Mouse (Mus musculus) heart, embryonic 13.5 days (tissue): ENCODE results near the gene Sh3gl1. TPM values are rescaled to one million over a fixed set of nuclear protein-coding genes. Genes with fewer than 3 reads are reported as not detected.
"Not testable (repeated sequence)": the region's sequence is repeated elsewhere in the genome, so short reads cannot be mapped to it uniquely, and the experiment has no call there.

Experiments
- ATAC-seq: fragments of 200-750 bp; cut with Nextera tagmentation; 2 replicates; pipeline ENCODE4 v1.8.0; 2017; ENCODE audit warnings: moderate TSS enrichment; ENCODE audit not compliant: insufficient number of reproducible peaks, low FRiP score, low TSS enrichment; ENCODE audit errors: extremely low read depth
- H3K27ac ChIP-seq: fragments of 300-500 bp; sonication (generic); replicated peaks from 2 replicates; pipeline ENCODE4 v1.5.1; 2015; ENCODE audit warnings: moderate library complexity, mild to moderate bottlenecking, inconsistent platforms
- H3K27me3 ChIP-seq: fragments of 300-500 bp; sonication (generic); replicated peaks from 2 replicates; pipeline ENCODE4 v1.6.1; 2015; ENCODE audit warnings: mild to moderate bottlenecking, inconsistent platforms
- H3K36me3 ChIP-seq: fragments of 300-500 bp; sonication (generic); 2 replicates; pipeline ENCODE4 v1.6.1; 2015; ENCODE audit warnings: mild to moderate bottlenecking, inconsistent platforms
- H3K4me1 ChIP-seq: fragments of 300-500 bp; sonication (generic); 2 replicates; pipeline ENCODE4 v1.6.1; 2015; ENCODE audit warnings: inconsistent platforms
- H3K4me2 ChIP-seq: fragments of 300-500 bp; sonication (generic); 2 replicates; pipeline ENCODE4 v1.6.1; 2015; ENCODE audit warnings: inconsistent platforms, mild to moderate bottlenecking, moderate library complexity
- H3K4me3 ChIP-seq: fragments of 300-500 bp; sonication (generic); 2 replicates; pipeline ENCODE4 v1.5.1; 2015; ENCODE audit warnings: moderate library complexity, mild to moderate bottlenecking, inconsistent platforms
- H3K9ac ChIP-seq: fragments of 300-500 bp; sonication (generic); 2 replicates; pipeline ENCODE4 v1.6.1; 2015; ENCODE audit warnings: inconsistent platforms, mild to moderate bottlenecking, moderate library complexity
- H3K9me3 ChIP-seq: fragments of 300-500 bp; sonication (generic); 2 replicates; pipeline ENCODE4 v1.6.1; 2016; ENCODE audit warnings: inconsistent platforms
- WGBS: fragments of 180-500 bp; shearing (Covaris S2); methylation state at CpG from one replicate; pipeline ENCODE4 v1.1.7; 2015; ENCODE audit warnings: mixed read lengths; 5-methylcytosine and 5-hydroxymethylcytosine counted together
- polyA plus RNA-seq: library from polyadenylated mRNA; unstranded; fragments of >200 nt; fragmentation: Nextera tagmentation; extraction: Ambion mirVana; gene quantifications from 2 replicates; pipeline ENCODE4 v1.2.1, GENCODE M21; 2015

Sh3gl1 gene
- polyA plus RNA-seq = 85.0 and 87.6 TPM in 2 replicates

DNA sequence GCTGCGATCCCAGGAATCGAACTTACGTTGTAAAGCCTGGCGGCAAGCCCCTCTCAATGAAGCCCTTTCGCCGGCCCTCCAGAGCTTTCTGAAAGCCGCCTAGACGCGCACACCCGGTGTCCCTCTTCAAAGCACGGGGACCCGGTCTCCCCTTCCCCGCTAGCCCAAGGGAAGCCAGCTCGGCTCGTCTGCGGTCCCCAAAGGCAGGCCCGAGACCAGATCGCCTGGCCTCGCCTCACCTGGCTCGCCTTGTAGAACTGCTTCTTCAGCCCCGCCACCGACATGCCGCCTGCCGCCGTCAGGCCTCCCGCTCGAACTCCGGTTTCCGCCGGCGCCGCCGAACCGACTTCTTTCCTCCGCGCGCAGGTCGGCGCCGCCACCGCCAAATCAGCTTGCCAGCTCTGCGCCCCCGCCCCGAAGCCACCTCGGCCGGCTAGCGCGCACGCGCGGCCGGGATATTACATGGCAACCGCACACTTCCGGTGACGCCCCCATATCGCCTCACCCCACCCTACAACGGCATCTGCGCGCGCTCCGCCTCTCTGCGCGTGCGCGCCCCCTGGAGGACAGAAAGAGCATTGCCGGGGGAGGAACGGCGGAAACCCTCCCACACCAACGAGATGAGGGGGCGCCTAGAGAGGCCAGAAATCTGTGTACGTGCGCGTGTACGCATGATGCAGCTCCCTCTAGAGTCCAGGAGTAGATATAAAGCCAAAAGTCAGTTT, at the start of gene Sh3gl1:
Gene Sh3gl1, minus strand, starts transcription at position 460 of the 725 bp plus-strand sequence.
- peaks cover 23% of the 10 kb centered on the region for H3K36me3 ChIP-seq
- H3K27me3 ChIP-seq = no peaks in the 10 kb centered on the region
- H3K9ac ChIP-seq = peak within 1 kb of the TSS; percentile 95
- H3K4me1 ChIP-seq = peaks cover 53% of the 10 kb centered on the region
- under 1% methylated on average over 73 of the region's 74 CpGs for WGBS
- H3K9me3 ChIP-seq = no peaks in the 10 kb centered on the region
- ATAC-seq = peak; percentile 90
- peak within 1 kb of the TSS; percentile 86 for H3K27ac ChIP-seq
- H3K4me3 ChIP-seq = peak within 1 kb of the TSS; percentile 76
- peak within 1 kb of the TSS; percentile 82 for H3K4me2 ChIP-seq

DNA sequence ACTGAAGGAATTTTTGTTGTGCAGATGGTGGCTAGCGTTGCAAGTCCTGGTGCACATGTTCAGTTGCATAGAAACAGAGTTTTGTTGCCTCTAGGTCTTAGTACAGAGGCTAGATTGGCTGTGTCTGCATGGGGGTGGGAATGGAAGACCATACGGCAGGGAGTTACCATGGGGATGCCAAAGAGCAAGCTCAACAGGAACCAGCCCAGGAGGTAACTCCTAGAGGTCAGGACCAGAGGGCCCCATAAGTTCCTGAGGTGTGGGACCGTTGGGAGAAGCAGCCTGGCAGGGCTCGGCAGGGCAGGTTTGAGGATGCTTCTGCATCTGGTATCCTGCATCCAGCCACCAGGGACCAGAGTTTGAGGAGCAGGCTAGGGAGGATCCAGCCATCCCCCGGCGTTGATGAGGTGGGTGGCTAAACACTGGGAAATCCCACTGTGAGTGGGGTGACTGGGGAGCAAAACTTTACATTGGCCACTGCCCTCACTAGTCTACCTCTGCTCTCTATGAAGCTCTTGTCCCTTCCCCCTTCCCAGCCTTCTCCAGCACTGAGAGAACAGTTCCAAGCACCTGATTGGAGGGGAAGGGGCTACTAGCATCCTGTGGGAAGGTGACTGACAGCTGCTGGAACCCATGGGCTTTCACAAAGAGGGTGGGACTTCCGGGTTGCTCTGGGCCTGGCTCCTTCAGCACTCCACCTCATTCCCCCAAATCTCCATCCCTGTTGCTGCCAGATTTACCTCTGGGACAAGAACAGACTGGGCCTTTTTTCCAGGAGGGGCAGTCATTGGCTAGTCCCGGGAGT, 44.5 kb upstream of the Sh3gl1 start:
- Histone ChIP-seq H3K27me3 (no peaks in the 10 kb centered on the region), H3K27ac (peak overlapping the region; percentile 70; the same call in 1 of the 2 replicates), H3K36me3 (peaks cover 38% of the 10 kb centered on the region), H3K9me3 (no peaks in the 10 kb centered on the region), H3K4me2 (peak overlapping the region; percentile 100), H3K4me3 (peak overlapping the region; percentile 84), H3K4me1 (peaks cover 29% of the 10 kb centered on the region), H3K9ac (peak overlapping the region; percentile 94)
- ATAC-seq = no peak
- WGBS = 6% methylated on average over 8 of the region's 8 CpGs

DNA sequence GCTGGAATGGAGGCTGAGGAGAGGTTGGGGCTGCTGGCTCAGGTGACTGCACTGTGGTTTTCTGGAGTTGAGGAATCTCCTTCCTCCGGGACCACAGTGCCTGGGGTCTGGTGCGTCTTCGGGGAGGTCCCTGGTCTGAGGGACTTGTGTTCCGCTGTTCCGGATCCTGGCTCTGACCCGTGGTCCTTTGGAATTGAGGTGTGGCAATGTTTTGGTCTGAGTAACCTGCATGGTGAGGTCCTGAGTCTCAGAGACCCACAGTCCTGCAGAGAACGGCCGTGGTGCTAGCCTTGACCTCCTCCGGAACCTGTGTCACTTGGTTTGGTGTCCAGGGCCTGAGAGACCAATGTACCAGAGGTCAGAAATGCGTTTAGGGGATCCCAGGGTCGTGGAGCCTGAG, 43.5 kb upstream of the Sh3gl1 start:
- Histone ChIP-seq H3K4me1 (peaks cover 36% of the 10 kb centered on the region), H3K4me2 (peak overlapping the region; percentile 100), H3K36me3 (peaks cover 27% of the 10 kb centered on the region), H3K27ac (peak overlapping the region; percentile 70), H3K27me3 (no peaks in the 10 kb centered on the region), H3K9ac (peak overlapping the region; percentile 94), H3K9me3 (no peaks in the 10 kb centered on the region), H3K4me3 (peak overlapping the region; percentile 84)
- WGBS = 3% methylated on average over 11 of the region's 11 CpGs
- no peak for ATAC-seq

DNA sequence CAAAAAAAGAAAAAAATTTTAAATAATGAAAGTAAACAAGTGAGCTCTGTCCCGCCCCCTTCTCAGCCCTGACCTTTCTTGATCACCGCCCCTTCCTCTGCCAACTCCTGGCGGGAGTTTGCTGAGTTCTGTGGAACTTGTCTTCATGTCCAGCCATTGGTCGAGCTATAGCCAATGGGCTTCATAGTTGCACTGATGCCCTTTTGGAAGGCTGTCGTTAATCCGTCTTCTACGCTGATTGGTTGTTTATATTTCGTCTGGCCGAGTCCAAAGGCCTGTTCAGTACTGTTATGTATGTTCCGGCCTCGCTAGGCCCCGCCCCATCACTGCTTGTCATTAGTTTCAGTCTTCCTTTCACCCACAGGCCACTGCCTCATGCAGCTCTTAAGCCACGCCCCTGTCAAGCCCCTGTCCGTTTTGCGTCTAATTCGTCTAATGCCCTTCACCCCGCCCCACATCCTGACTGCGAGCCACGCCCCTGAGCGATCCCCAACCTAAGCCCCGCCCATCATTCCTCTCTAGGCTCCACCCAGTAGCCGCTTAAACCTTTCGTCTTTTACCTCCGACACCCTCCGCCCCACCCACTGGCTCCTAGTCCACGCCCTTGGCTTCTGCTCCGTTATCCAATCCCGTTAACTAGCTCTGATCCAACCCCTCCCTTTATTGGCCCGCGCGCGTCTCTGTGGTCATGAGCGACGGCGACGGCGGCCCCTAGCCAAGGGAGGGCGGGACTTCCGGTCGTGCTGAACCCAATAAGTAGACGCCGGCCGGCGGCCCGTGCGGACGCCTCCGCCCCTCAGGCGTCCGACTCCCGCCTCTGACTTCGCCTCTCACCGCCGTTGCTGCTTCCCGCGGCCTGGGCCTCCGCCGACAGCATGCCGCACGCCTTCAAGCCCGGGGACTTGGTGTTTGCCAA, 42.7 kb upstream of the Sh3gl1 start, which contains the start of gene Hdgfl2:
Gene Hdgfl2, plus strand, starts transcription at position 755 of the 916 bp plus-strand sequence.
- Histone ChIP-seq H3K4me1 (peaks cover 39% of the 10 kb centered on the region), H3K9me3 (no peaks in the 10 kb centered on the region), H3K27me3 (no peaks in the 10 kb centered on the region), H3K4me2 (peak within 1 kb of the TSS; percentile 100), H3K9ac (peak within 1 kb of the TSS; percentile 94), H3K27ac (peak within 1 kb of the TSS; percentile 77), H3K4me3 (peak within 1 kb of the TSS; percentile 84), H3K36me3 (peaks cover 22% of the 10 kb centered on the region)
- ATAC-seq = peak; percentile 88
- under 1% methylated on average over 61 of the region's 61 CpGs for WGBS

- not testable (repeated sequence) for H3K9me3 ChIP-seq, ATAC-seq, H3K27me3 ChIP-seq
- Histone ChIP-seq H3K27ac (peak overlapping the region; percentile 77), H3K36me3 (peaks cover 18% of the 10 kb centered on the region), H3K4me1 (peaks cover 46% of the 10 kb centered on the region), H3K4me3 (peak overlapping the region; percentile 84), H3K4me2 (peak overlapping the region; percentile 66), H3K9ac (peak overlapping the region; percentile 50)
- 58% methylated on average over 9 of the region's 9 CpGs for WGBS
These were observed 41.9 kb upstream of the Sh3gl1 start for GRCm38 (mm10) chr17:56078361-56078760.

DNA sequence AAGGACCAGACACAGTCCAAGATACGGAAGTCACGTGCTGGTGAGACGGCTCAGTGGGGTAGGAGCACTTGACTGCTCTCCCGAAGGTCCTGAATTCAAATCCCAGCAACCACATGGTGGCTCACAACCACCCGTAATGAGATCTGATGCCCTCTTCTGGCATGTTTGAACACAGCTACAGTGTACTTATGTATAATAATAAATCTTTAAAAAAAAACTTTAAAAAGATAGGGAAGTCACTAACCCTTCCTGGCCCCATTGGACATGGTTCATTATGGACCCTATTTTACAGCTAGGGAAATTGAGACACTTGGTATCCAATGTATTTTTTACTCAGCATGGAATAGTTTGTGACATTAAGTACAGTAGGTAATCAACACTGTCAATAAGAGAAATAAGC, 41.1 kb upstream of the Sh3gl1 start:
- Histone ChIP-seq H3K9me3 (no peaks in the 10 kb centered on the region), H3K27me3 (no peaks in the 10 kb centered on the region), H3K9ac (no peak overlapping the region), H3K4me3 (no peak overlapping the region), H3K36me3 (peaks cover 18% of the 10 kb centered on the region), H3K4me2 (no peak overlapping the region), H3K4me1 (peaks cover 50% of the 10 kb centered on the region), H3K27ac (no peak overlapping the region)
- WGBS = 85% methylated on average over 5 of the region's 5 CpGs
- no peak for ATAC-seq

DNA sequence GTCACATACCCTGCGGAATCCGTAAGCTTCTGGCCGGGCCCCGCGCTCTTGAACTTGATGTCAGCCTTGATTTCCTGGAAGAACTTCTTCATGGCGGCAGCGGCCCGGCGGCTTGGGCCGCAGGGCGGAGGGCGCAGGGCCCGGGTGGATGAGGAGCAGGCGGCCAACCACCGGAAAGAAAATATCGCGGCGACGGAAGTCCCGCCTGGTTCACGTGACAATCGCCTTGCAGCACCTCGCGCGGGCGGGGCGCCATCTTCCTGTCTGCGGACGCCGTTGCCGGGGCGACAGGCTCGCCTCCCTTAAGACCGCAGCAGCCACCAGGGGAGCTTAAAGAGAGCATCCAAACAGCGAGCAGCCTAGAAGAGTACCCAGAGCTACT, 38.4 kb upstream of the Sh3gl1 start, which contains the start of gene Ubxn6:
Gene Ubxn6, minus strand, starts transcription at position 202 of the 382 bp plus-strand sequence.
- peak within 1 kb of the TSS; percentile 73 for H3K4me3 ChIP-seq
- peak; percentile 20 for ATAC-seq
- H3K4me2 ChIP-seq = peak within 1 kb of the TSS; percentile 79
- H3K27me3 ChIP-seq = no peaks in the 10 kb centered on the region
- peaks cover 24% of the 10 kb centered on the region for H3K4me1 ChIP-seq
- under 1% methylated on average over 35 of the region's 35 CpGs for WGBS
- H3K27ac ChIP-seq = peak within 1 kb of the TSS; percentile 97
- peak within 1 kb of the TSS; percentile 92 for H3K9ac ChIP-seq
- peaks cover 38% of the 10 kb centered on the region for H3K36me3 ChIP-seq
- no peaks in the 10 kb centered on the region for H3K9me3 ChIP-seq

DNA sequence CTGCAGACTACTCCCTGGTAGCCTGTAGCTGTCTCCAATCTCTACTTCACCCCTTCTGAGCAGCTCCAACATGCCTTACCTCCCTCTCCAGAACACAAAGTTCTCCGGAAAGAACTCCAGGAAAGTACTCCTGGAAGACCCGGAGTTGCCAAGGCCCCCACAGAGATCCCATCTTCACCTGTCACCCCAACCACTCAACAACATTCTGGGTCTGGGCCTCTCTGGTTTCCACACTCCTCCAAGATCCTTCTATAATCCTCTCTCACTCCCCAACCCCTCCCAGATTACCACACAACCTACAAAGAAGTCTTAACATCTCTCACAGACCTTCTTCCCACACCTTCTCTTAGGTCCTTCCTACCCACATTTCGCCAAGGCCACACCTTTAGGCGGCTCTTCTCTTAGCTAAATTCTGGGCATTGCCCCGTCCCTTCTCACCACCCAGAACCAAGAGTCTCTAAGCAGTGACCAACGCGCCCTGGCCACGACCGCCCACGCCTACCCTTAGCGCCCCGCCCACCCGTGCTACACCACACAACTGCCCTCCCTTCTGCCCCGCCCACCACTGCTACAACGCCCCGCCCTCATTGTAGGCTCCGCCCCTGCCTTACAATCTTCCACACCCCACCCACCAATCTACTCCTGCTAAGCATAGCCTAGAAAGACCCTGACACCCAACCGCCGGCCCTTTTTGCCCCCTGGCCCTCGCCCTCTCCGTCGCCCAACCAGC, 37.8 kb upstream of the Sh3gl1 start:
- Histone ChIP-seq H3K9ac (peak overlapping the region; percentile 92), H3K4me3 (peak overlapping the region; percentile 73), H3K27ac (peak overlapping the region; percentile 97), H3K36me3 (peaks cover 43% of the 10 kb centered on the region), H3K9me3 (no peaks in the 10 kb centered on the region), H3K4me1 (peaks cover 24% of the 10 kb centered on the region), H3K4me2 (peak overlapping the region; percentile 79), H3K27me3 (no peaks in the 10 kb centered on the region)
- peak; percentile 48 for ATAC-seq
- WGBS = 6% methylated on average over 22 of the region's 22 CpGs

DNA sequence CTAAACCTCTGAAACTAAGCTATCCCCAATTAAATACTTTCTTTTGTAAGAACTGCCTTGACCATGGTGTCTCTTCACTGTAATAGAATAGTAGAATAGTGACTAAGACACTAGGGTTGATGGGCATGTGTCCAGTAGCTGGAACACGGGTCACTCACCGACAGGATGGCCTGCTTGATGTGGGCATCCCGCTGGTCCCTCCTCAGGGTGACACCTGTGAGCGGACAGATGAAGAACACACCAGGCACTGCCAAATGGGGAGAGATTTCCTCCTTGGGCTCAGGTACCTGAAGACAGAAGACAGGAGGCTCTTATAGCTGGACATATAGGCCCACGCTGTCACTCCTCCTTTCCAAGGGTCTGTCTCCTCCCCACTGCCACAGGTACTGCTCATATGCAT, 35.8 kb upstream of the Sh3gl1 start:
- H3K27ac ChIP-seq = no peak overlapping the region
- peaks cover 21% of the 10 kb centered on the region for H3K4me1 ChIP-seq
- no peaks in the 10 kb centered on the region for H3K27me3 ChIP-seq
- H3K9ac ChIP-seq = no peak overlapping the region
- peaks cover 63% of the 10 kb centered on the region for H3K36me3 ChIP-seq
- H3K4me3 ChIP-seq = no peak overlapping the region
- 87% methylated on average over 5 of the region's 5 CpGs for WGBS
- H3K4me2 ChIP-seq = no peak overlapping the region
- no peaks in the 10 kb centered on the region for H3K9me3 ChIP-seq
- ATAC-seq = no peak

DNA sequence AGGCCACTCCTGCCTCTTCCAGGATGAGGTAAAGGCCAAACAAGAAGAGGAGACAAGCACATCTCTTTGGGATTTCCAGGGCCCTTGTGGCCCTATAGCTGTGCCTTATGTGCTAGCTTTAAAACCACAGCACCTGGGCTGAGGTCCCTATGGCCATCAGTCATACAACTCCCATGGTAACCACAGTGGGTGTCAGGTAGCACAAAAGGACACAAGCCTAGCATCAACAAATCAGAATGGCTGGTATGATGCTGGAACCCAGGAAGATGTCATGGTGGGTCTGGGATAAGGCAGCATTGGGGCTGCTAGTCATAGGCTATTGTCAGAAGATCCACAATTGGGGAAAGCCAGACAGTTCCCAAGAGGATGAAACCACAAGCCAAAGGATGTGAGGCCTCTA, 34.7 kb upstream of the Sh3gl1 start:
- H3K4me1 ChIP-seq = peaks cover 21% of the 10 kb centered on the region
- no peak overlapping the region for H3K4me3 ChIP-seq
- H3K27me3 ChIP-seq = no peaks in the 10 kb centered on the region
- no peak overlapping the region for H3K4me2 ChIP-seq
- no peak overlapping the region for H3K9ac ChIP-seq
- no peaks in the 10 kb centered on the region for H3K9me3 ChIP-seq
- peaks cover 75% of the 10 kb centered on the region for H3K36me3 ChIP-seq
- H3K27ac ChIP-seq = no peak overlapping the region
- ATAC-seq = no peak
